Mouse (Mus musculus): ENCODE results near the gene Rmdn3. TPM values are rescaled to one million over a fixed set of nuclear protein-coding genes. Genes with fewer than 3 reads are reported as not detected.

The Rmdn3 gene
- total and polyA plus RNA-seq, 3 experiments, result 52.5 to 57.4 TPM; not detected in 1

- TF ChIP-seq E2F4 (IDR thresholded peaks at IDR 0.05; ENCODE audit: borderline replicate concordance, low read depth, low read length) (no peak), RAD21 (IDR thresholded peaks at IDR 0.05; ENCODE audit: low read depth, low read length) (no peak; the same call in 1 of the 2 replicates), POLR2A (IDR thresholded peaks at IDR 0.05; ENCODE audit: control insufficient read depth in 1 of 2, insufficient read depth in 1 of 2, low read depth in 1 of 2, low read length in 2 of 2, poor library complexity in 1 of 2) (peak; percentile 73 to 85), UBTF (IDR thresholded peaks at IDR 0.05; ENCODE audit: borderline replicate concordance, insufficient read depth, low read depth, low read length) (0 out of 2 replicates have a peak, but pooled peaks have one; percentile 70), RCOR1 (IDR thresholded peaks at IDR 0.05; ENCODE audit: low read depth, low read length) (no peak; the same call in 1 of the 2 replicates)
These were observed at the start of gene Rmdn3 (continued) for GRCm38 (mm10) chr2:119156681-119157572.

GRCm38 (mm10) chr2:119203871-119204460 lies 47.1 kb upstream of the Rmdn3 start:
- Histone ChIP-seq H3K27me3 (ENCODE audit: control insufficient read depth in 1 of 2, insufficient read depth in 2 of 2, low read length in 2 of 2) (no peaks in the 10 kb centered on the region), H3K4me1 (ENCODE audit: control insufficient read depth in 1 of 2, insufficient read depth in 2 of 2, low read length in 2 of 2) (peaks cover 0 to 5% of the 10 kb centered on the region in 2 experiments; a peak in 1 of 4 replicates), H3K4me3 (ENCODE audit: control insufficient read depth in 1 of 2, insufficient read depth in 1 of 2, low read depth in 2 of 2, low read length in 2 of 2) (no peak overlapping the region), H3K9ac (ENCODE audit: control insufficient read depth, low read depth, low read length, poor library complexity, severe bottlenecking) (no peak overlapping the region), H3K9me3 (replicated peaks; ENCODE audit: insufficient read depth, low read length) (no peaks in the 10 kb centered on the region), H3K27ac (ENCODE audit: control insufficient read depth, low read depth, low read length) (no peak overlapping the region), H3K36me3 (ENCODE audit: control insufficient read depth in 1 of 2, insufficient read depth in 2 of 2, low read length in 2 of 2) (no peaks in the 10 kb centered on the region), H3K79me2 (ENCODE audit: control insufficient read depth, insufficient read depth, low read length, poor library complexity) (peaks cover 4% of the 10 kb centered on the region)
- TF ChIP-seq MAZ (IDR thresholded peaks at IDR 0.05; ENCODE audit: low read depth, low read length) (no peak), POLR2AphosphoS5 (IDR thresholded peaks at IDR 0.05; ENCODE audit: borderline replicate concordance, low read depth, low read length) (no peak)
- no peak for DNase-seq (ENCODE audit: low read depth, low spot score)

- Histone ChIP-seq H3K36me3 (ENCODE audit: control insufficient read depth in 1 of 2, insufficient read depth in 2 of 2, low read length in 2 of 2) (no peaks in the 10 kb centered on the region), H3K9me3 (replicated peaks; ENCODE audit: insufficient read depth, low read length) (no peaks in the 10 kb centered on the region), H3K27ac (ENCODE audit: control insufficient read depth, low read depth, low read length) (no peak overlapping the region), H3K4me1 (ENCODE audit: control insufficient read depth in 1 of 2, insufficient read depth in 2 of 2, low read length in 2 of 2) (peaks cover 0 to 5% of the 10 kb centered on the region in 2 experiments; a peak in 1 of 4 replicates), H3K4me3 (ENCODE audit: control insufficient read depth in 1 of 2, insufficient read depth in 1 of 2, low read depth in 2 of 2, low read length in 2 of 2) (no peak overlapping the region), H3K79me2 (ENCODE audit: control insufficient read depth, insufficient read depth, low read length, poor library complexity) (peaks cover 3% of the 10 kb centered on the region; the same call in 1 of the 2 replicates), H3K27me3 (ENCODE audit: control insufficient read depth in 1 of 2, insufficient read depth in 2 of 2, low read length in 2 of 2) (no peaks in the 10 kb centered on the region), H3K9ac (ENCODE audit: control insufficient read depth, low read depth, low read length, poor library complexity, severe bottlenecking) (no peak overlapping the region)
- no peak for TF ChIP-seq POLR2AphosphoS2 (IDR thresholded peaks at IDR 0.05; ENCODE audit: low read length)
- TF ChIP-seq NELFE (IDR thresholded peaks at IDR 0.05; ENCODE audit: low read depth, low read length), result no peak
- TF ChIP-seq POLR2AphosphoS5 (IDR thresholded peaks at IDR 0.05; ENCODE audit: borderline replicate concordance, low read depth, low read length), result no peak
- TF ChIP-seq TBP (IDR thresholded peaks at IDR 0.05; ENCODE audit: low read depth, low read length), result no peak
- TF ChIP-seq BHLHE40 (IDR thresholded peaks at IDR 0.05; ENCODE audit: borderline replicate concordance, low read depth, low read length), result no peak
- TF ChIP-seq CTCF (IDR thresholded peaks at IDR 0.05 in 2 of 3, conservative IDR thresholded peaks at IDR 0.05 in 1 of 3; ENCODE audit: control insufficient read depth in 1 of 3, insufficient read depth in 1 of 3, low read depth in 2 of 3, low read length in 3 of 3, poor library complexity in 1 of 3, severe bottlenecking in 1 of 3), result no peak
- TF ChIP-seq MEF2A (IDR thresholded peaks at IDR 0.05; ENCODE audit: extremely low read depth, insufficient replicate concordance, low read depth, low read length, poor library complexity, severe bottlenecking), result no peak
- TF ChIP-seq EP300 (IDR thresholded peaks at IDR 0.05; ENCODE audit: low read depth in 1 of 2, low read length in 2 of 2), result no peak
- TF ChIP-seq CHD1 (IDR thresholded peaks at IDR 0.05; ENCODE audit: low read depth, low read length), result no peak
- no peak for TF ChIP-seq RAD21 (IDR thresholded peaks at IDR 0.05; ENCODE audit: low read depth, low read length)
- no peak for TF ChIP-seq USF2 (IDR thresholded peaks at IDR 0.05; ENCODE audit: borderline replicate concordance in 1 of 2, insufficient read depth in 1 of 2, low read depth in 1 of 2, low read length in 2 of 2)
- no peak for TF ChIP-seq ZC3H11A (IDR thresholded peaks at IDR 0.05; ENCODE audit: low read depth, low read length)
- peak; percentile 41 for DNase-seq (ENCODE audit: low read depth, low spot score)
These were observed 46.1 kb upstream of the Rmdn3 start for GRCm38 (mm10) chr2:119202914-119203453.

Data from MEL (cell line).